Mouse (Mus musculus): ENCODE measurements around the gene Gm11634. TPM values are rescaled to one million over a fixed set of nuclear protein-coding genes. Genes with fewer than 3 reads are reported as not detected.
"Not testable (repeated sequence)": the region's sequence is repeated elsewhere in the genome, so short reads cannot be mapped to it uniquely, and the experiment has no call there.

Gm11634 gene
- polyA plus RNA-seq, 1 experiment from 2014 or later: not detected

DNA sequence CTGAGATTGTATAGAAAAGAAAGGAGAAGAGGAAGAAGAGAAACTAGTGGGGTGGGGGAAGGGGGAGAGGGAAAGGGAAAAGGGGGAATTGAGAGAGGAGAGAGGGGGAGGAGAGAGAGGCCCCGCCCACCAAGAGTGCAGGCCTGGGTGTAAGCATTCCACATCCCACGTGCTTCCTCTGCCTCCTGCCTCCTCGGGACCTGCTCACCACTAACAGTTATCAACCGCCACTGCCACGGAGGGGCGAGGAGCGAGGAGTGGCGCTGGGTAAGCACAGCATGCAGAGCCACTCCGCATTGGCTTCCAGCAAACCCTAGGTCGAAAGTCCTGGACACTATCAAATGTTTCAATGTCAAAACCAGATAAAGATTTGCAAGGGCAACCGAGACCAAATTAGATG is 11.4 kb upstream of the Gm11634 start:
- WGBS: 44% methylated on average over 11 of the region's 11 CpGs
- no peaks in the 10 kb centered on the region for H3K27me3 ChIP-seq (ENCODE audit: control insufficient read depth, insufficient read depth, low read length)
- no peak overlapping the region for H3K4me2 ChIP-seq (replicated peaks; ENCODE audit: low read depth, low read length)
- no peak overlapping the region for H3K4me3 ChIP-seq (ENCODE audit: low read depth, low read length)
- H3K9ac ChIP-seq (ENCODE audit: low read depth, low read length): no peak overlapping the region
- no peaks in the 10 kb centered on the region for H3K9me3 ChIP-seq (ENCODE audit: control insufficient read depth, low read length)
- no peaks in the 10 kb centered on the region for H3K4me1 ChIP-seq (replicated peaks; ENCODE audit: control insufficient read depth, insufficient read depth, low read length)
- no peaks in the 10 kb centered on the region for H3K36me3 ChIP-seq (ENCODE audit: control insufficient read depth, insufficient read depth, low read length)
- DNase-seq (ENCODE audit: low spot score) (no peak), ATAC-seq (ENCODE audit: low FRiP score) (no peak)
- H3K27ac ChIP-seq (ENCODE audit: low read depth, low read length): no peak overlapping the region

DNA sequence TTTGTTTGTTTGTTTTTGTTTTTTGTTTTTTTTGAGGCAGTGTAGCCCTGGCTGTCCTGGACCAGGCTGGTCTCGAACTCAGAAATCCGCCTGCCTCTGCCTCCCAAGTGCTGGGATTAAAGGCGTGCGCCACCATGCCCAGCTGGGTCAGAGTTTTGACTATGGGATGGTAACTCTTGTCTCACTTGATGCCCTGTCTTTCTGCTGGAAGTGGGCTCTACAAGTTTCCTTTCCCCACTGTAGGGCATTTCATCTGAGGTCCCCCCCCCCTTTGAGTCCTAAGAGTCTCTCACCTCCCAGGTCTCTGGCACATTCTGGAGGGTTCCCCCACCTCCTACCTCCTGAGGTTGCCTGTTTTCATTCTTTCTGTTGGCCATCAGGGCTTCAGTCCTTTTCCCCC is 8.1 kb upstream of the Gm11634 start:
- H3K4me1 ChIP-seq (replicated peaks; ENCODE audit: control insufficient read depth, insufficient read depth, low read length); DNase-seq (ENCODE audit: low spot score); ATAC-seq (ENCODE audit: low FRiP score); H3K4me3 ChIP-seq (ENCODE audit: low read depth, low read length); H3K4me2 ChIP-seq (replicated peaks; ENCODE audit: low read depth, low read length); H3K9ac ChIP-seq (ENCODE audit: low read depth, low read length); H3K9me3 ChIP-seq (ENCODE audit: control insufficient read depth, low read length); H3K36me3 ChIP-seq (ENCODE audit: control insufficient read depth, insufficient read depth, low read length); H3K27ac ChIP-seq (ENCODE audit: low read depth, low read length); H3K27me3 ChIP-seq (ENCODE audit: control insufficient read depth, insufficient read depth, low read length): not testable (repeated sequence)
- 85% methylated on average over 4 of the region's 4 CpGs for WGBS

DNA sequence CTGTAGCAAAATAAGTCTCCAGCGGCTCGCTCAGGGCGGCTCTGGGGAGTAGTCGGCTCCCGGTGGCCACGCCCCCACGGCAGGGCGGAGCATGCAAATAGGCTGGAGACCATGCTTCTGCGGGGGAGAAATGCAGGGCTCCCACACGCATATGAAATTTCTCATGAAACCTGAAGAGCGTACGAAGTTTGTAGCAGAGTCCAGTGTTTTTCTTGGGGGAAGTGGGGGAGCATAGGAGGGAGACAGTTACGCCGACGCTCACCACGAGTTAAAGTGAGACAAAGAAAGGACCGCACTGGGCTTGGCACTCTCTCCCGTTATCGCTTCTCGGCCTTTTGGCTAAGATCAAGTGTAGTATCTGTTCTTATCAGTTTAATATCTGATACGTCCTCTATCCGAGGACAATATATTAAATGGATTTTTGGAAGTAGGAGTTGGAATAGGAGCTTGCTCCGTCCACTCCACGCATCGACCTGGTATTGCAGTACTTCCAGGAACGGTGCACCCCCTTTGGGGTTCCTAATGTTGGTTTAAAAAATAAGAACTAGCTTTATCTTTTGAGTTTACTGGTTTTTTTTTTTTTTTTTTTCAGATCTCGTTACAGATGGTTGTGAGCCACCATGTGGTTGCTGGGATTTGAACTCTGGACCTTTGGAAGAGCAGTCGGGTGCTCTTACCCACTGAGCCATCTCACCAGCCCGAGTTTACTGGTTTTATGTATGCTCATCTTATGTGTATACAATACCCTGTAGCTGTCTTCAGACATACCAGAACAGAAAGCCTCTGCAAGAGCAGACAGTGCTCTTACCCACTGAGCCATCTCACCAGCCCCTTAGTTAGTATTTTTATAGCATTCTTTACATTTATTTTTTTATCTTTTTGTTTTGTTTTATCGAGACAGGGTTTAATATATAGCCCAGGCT is 5.7 kb upstream of the Gm11634 start:
- H3K27ac ChIP-seq (ENCODE audit: low read depth, low read length): 0 out of 2 replicates have a peak overlapping the region, but pooled peaks have one; percentile 25
- H3K4me2 ChIP-seq (replicated peaks; ENCODE audit: low read depth, low read length): peak overlapping the region; percentile 37
- not testable (repeated sequence) for H3K9me3 ChIP-seq (ENCODE audit: control insufficient read depth, low read length); H3K4me1 ChIP-seq (replicated peaks; ENCODE audit: control insufficient read depth, insufficient read depth, low read length); H3K36me3 ChIP-seq (ENCODE audit: control insufficient read depth, insufficient read depth, low read length); H3K27me3 ChIP-seq (ENCODE audit: control insufficient read depth, insufficient read depth, low read length)
- DNase-seq (ENCODE audit: low spot score) (peak; percentile 84), ATAC-seq (ENCODE audit: low FRiP score) (peak; percentile 79)
- H3K4me3 ChIP-seq (ENCODE audit: low read depth, low read length): peak overlapping the region; percentile 21; the same call in 1 of the 2 replicates
- 1% methylated on average over 30 of the region's 30 CpGs for WGBS
- peak overlapping the region; percentile 39; the same call in 1 of the 2 replicates for H3K9ac ChIP-seq (ENCODE audit: low read depth, low read length)

DNA sequence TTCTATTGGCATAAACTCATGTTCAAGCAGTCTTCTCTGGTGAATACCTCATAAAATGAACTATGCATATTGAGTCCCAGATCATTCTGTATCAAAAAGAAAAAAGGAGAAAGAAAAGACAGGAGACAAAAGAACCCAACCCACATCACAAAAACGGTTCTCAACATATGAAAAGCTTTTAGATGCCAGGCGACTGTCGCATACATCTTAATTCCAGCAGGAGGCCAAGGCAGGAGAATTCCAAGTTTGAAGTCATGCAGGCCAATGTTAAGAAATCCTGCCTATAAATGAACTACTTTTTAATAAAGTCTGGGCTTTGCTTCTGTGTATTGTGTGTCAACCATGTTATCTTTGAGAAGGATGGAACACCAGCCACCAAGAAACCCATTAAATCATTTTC is 5.1 kb upstream of the Gm11634 start:
- DNase-seq (ENCODE audit: low spot score): no peak
- Histone ChIP-seq H3K9me3 (ENCODE audit: control insufficient read depth, low read length) (no peaks in the 10 kb centered on the region), H3K27me3 (ENCODE audit: control insufficient read depth, insufficient read depth, low read length) (no peaks in the 10 kb centered on the region), H3K4me1 (replicated peaks; ENCODE audit: control insufficient read depth, insufficient read depth, low read length) (no peaks in the 10 kb centered on the region), H3K9ac (ENCODE audit: low read depth, low read length) (no peak overlapping the region; the same call in 1 of the 2 replicates), H3K36me3 (ENCODE audit: control insufficient read depth, insufficient read depth, low read length) (no peaks in the 10 kb centered on the region), H3K27ac (ENCODE audit: low read depth, low read length) (0 out of 2 replicates have a peak overlapping the region, but pooled peaks have one; percentile 25), H3K4me2 (replicated peaks; ENCODE audit: low read depth, low read length) (peak overlapping the region; percentile 37), H3K4me3 (ENCODE audit: low read depth, low read length) (0 out of 2 replicates have a peak overlapping the region, but pooled peaks have one; percentile 21)
- no peak for ATAC-seq (ENCODE audit: low FRiP score)
- 2% methylated on average over 3 of the region's 3 CpGs for WGBS

DNA sequence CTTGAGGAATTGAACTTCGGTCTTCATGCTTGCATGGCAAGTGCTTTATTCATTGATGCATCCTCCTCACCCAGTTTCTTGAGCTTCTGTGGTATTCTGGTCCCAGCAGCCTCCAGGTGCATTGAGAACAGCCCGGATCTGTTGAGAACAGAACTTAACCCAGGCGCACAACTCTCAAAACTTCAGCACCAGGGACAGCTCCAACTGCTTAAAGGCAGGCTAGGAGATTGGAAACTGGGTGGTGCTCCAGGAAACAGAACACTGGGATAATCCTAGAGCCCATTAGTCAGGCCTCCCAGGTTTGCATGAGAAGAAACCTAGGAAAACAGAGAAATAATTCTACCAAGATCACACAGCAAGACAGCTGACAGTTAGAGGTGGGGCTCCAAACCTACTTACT is 3.4 kb upstream of the Gm11634 start:
- no peaks in the 10 kb centered on the region for H3K4me1 ChIP-seq (replicated peaks; ENCODE audit: control insufficient read depth, insufficient read depth, low read length)
- no peak overlapping the region for H3K4me3 ChIP-seq (ENCODE audit: low read depth, low read length)
- WGBS: 14% methylated on average over 3 of the region's 3 CpGs
- H3K9ac ChIP-seq (ENCODE audit: low read depth, low read length): no peak overlapping the region
- H3K27me3 ChIP-seq (ENCODE audit: control insufficient read depth, insufficient read depth, low read length): no peaks in the 10 kb centered on the region
- no peaks in the 10 kb centered on the region for H3K36me3 ChIP-seq (ENCODE audit: control insufficient read depth, insufficient read depth, low read length)
- no peak overlapping the region for H3K4me2 ChIP-seq (replicated peaks; ENCODE audit: low read depth, low read length)
- DNase-seq (ENCODE audit: low spot score) (peak; percentile 80), ATAC-seq (ENCODE audit: low FRiP score) (no peak)
- no peaks in the 10 kb centered on the region for H3K9me3 ChIP-seq (ENCODE audit: control insufficient read depth, low read length)
- no peak overlapping the region for H3K27ac ChIP-seq (ENCODE audit: low read depth, low read length)

DNA sequence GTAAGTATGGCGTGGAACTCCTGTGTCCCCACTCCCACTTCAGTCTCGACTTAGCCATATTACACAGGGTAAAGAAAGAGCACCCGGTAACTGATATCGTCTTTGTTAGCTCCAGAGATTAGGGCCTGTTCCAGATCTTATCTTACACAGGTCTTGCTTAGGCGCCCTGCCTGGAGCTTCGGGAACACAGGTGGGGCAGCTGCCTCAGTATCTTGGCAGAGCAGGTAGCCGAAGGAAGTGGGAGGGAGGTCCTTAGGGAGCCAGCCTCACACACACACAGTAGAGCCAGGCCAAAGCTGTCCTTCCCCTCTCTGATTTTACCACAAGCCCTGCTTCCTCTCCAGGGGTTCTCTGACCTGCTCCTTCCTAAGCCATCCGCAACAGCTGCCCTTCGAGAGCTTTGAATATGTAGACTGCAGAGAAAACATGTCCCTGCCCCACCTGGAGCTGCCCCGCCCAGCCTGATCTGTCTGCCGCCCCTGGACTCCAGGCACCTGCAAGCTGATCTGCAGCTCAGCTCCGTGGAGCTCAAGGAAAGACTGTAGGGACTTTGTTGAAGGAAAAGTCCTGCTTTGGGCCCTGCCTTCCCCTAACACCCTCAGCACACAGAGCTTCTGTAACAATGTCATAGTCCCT is 8.9 kb downstream of the Gm11634 start:
- WGBS: 76% methylated on average over 12 of the region's 12 CpGs

DNA sequence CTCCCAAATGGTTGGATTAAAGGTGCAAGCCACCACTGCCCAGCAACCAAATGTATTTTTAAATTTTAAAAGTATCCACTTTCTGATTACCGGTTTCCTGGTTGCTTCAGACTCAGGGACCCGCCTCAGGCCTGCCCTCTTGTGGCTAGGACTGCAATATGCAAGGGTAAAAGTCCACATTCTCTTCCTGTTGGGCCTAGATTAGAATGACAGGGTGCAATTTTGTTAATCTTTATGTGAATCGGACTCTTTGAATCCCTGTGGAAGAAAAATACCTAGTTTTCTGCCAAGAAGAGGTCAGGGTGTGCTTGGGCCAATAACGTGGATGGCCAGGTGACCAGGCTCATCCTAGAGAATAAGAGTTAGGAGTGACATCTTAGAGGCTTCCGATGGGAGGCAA is 9.6 kb downstream of the Gm11634 start:
- H3K4me3 ChIP-seq (ENCODE audit: low read depth, low read length): no peak overlapping the region
- no peaks in the 10 kb centered on the region for H3K27me3 ChIP-seq (ENCODE audit: control insufficient read depth, insufficient read depth, low read length)
- no peak overlapping the region for H3K27ac ChIP-seq (ENCODE audit: low read depth, low read length)
- H3K4me2 ChIP-seq (replicated peaks; ENCODE audit: low read depth, low read length): no peak overlapping the region
- ATAC-seq (ENCODE audit: low FRiP score) (no peak), DNase-seq (ENCODE audit: low spot score) (peak; percentile 75)
- H3K4me1 ChIP-seq (replicated peaks; ENCODE audit: control insufficient read depth, insufficient read depth, low read length): no peaks in the 10 kb centered on the region
- no peak overlapping the region for H3K9ac ChIP-seq (ENCODE audit: low read depth, low read length)
- no peaks in the 10 kb centered on the region for H3K36me3 ChIP-seq (ENCODE audit: control insufficient read depth, insufficient read depth, low read length)
- H3K9me3 ChIP-seq (ENCODE audit: control insufficient read depth, low read length): no peaks in the 10 kb centered on the region
- WGBS: 30% methylated on average over 5 of the region's 5 CpGs

More for the DNA sequence above, 8.9 kb downstream of the Gm11634 start:
- no peak for DNase-seq (ENCODE audit: low spot score)
- Histone ChIP-seq H3K9ac (ENCODE audit: low read depth, low read length) (no peak overlapping the region), H3K27me3 (ENCODE audit: control insufficient read depth, insufficient read depth, low read length) (no peaks in the 10 kb centered on the region), H3K4me3 (ENCODE audit: low read depth, low read length) (no peak overlapping the region), H3K4me1 (replicated peaks; ENCODE audit: control insufficient read depth, insufficient read depth, low read length) (no peaks in the 10 kb centered on the region), H3K4me2 (replicated peaks; ENCODE audit: low read depth, low read length) (no peak overlapping the region), H3K9me3 (ENCODE audit: control insufficient read depth, low read length) (no peaks in the 10 kb centered on the region), H3K36me3 (ENCODE audit: control insufficient read depth, insufficient read depth, low read length) (no peaks in the 10 kb centered on the region), H3K27ac (ENCODE audit: low read depth, low read length) (no peak overlapping the region)
- ATAC-seq (ENCODE audit: low FRiP score): no peak

DNA sequence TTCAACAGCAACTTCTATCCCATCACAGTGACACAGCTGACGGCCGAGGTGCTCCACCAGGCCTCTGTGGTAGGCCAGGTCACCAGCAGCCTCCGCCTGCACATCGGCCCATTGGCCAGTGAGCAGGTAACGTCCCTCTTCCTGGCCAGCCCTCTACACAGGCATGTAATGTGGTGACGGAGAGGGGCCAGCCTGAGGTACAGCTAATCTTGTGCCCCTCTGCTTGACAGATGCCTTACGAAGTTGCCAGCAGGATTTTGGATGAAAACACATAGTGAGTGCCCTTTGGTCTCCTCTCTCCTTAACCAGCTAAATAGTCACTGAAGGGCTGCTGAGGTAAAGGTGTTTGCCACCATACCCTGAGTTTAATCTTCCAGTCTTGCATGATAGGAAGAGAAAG is 10.2 kb downstream of the Gm11634 start:
- H3K36me3 ChIP-seq (ENCODE audit: control insufficient read depth, insufficient read depth, low read length): no peaks in the 10 kb centered on the region
- no peaks in the 10 kb centered on the region for H3K4me1 ChIP-seq (replicated peaks; ENCODE audit: control insufficient read depth, insufficient read depth, low read length)
- no peak overlapping the region for H3K9ac ChIP-seq (ENCODE audit: low read depth, low read length)
- no peaks in the 10 kb centered on the region for H3K27me3 ChIP-seq (ENCODE audit: control insufficient read depth, insufficient read depth, low read length)
- H3K9me3 ChIP-seq (ENCODE audit: control insufficient read depth, low read length): no peaks in the 10 kb centered on the region
- 87% methylated on average over 7 of the region's 7 CpGs for WGBS
- ATAC-seq (ENCODE audit: low FRiP score): no peak
- no peak for DNase-seq (ENCODE audit: low spot score)
- no peak overlapping the region for H3K27ac ChIP-seq (ENCODE audit: low read depth, low read length)
- H3K4me2 ChIP-seq (replicated peaks; ENCODE audit: low read depth, low read length): no peak overlapping the region
- no peak overlapping the region for H3K4me3 ChIP-seq (ENCODE audit: low read depth, low read length)

Data from hindbrain, embryonic 11.5 days (tissue).